Mouse (Mus musculus) lung, adult 2 months (tissue): ENCODE results near the gene Hsd17b14. TPM values are rescaled to one million over a fixed set of nuclear protein-coding genes. Genes with fewer than 3 reads are reported as not detected.
"Not testable (repeated sequence)": the region's sequence is repeated elsewhere in the genome, so short reads cannot be mapped to it uniquely, and the experiment has no call there.

Source experiments
- DNase-seq: peaks from one replicate; pipeline ENCODE4 v3.0.0; 2022
- H3K4me1 ChIP-seq: fragments of 200-500 bp; 2 replicates; pipeline ENCODE4 v1.6.1; 2011; ENCODE audit warnings: low read length; ENCODE audit not compliant: control insufficient read depth, insufficient read depth
- H3K4me3 ChIP-seq: fragments of 200-500 bp; replicated peaks from 2 replicates; pipeline ENCODE3; 2011; ENCODE audit warnings: low read depth, mild to moderate bottlenecking, control low read depth, low read length; ENCODE audit errors: extremely low read depth
- CTCF ChIP-seq: fragments of 200-500 bp; IDR thresholded peaks from 2 replicates; pipeline ENCODE4 v1.5.1; 2011; ENCODE audit warnings: mild to moderate bottlenecking, low read length, control low read depth; ENCODE audit not compliant: insufficient read depth
- POLR2A ChIP-seq: fragments of 200-500 bp; IDR thresholded peaks from 2 replicates; pipeline ENCODE4 v1.6.1; 2011; ENCODE audit warnings: low read depth, mild to moderate bottlenecking, control low read depth, low read length, borderline replicate concordance; ENCODE audit errors: extremely low read depth
- WGBS: fragments of 180-500 bp; shearing (Covaris S2); methylation state at CpG from one replicate; pipeline ENCODE4 v1.1.7; 2018; 5-methylcytosine and 5-hydroxymethylcytosine counted together
- polyA plus RNA-seq: library from polyadenylated mRNA; depleted of rRNA; stranded (reverse); fragments of >200 nt; gene quantifications from 2 replicates; pipeline ENCODE4 v1.2.3, GENCODE M21; 2012

The Hsd17b14 gene
- polyA plus RNA-seq, 1 experiment: 3.0 TPM

- Histone ChIP-seq H3K4me1 (peaks cover 18% of the 10 kb centered on the region), H3K4me3 (peak overlapping the region; percentile 94)
- 18% methylated on average over 7 of the region's 7 CpGs for WGBS
- no peak for DNase-seq
- TF ChIP-seq CTCF (no peak), POLR2A (no peak)
Observed at GRCm38 (mm10) chr7:45526474-45527120, 28.1 kb upstream of the Hsd17b14 start.

DNA sequence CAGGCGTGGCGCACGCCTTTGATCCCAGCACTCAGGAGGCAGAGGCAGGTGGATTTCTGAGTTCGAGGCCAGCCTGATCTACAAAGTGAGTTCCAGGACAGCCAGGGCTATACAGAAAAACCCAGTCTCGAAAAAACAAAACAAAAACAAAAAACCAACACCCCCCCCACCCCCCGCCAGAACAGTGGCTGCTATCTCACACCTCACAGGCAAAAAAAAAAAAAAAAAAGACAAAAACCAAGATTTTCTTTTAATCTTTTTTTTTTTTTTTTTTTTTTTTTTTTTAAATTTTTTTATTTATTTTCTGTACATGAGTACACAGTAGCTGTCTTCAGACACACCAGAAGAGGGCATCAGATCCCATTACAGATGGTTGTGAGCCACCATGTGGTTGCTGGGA lies 27.5 kb upstream of the Hsd17b14 start:
- H3K4me3 ChIP-seq, DNase-seq: not testable (repeated sequence)
- 92% methylated on average over 6 of the region's 6 CpGs for WGBS
- peaks cover 15% of the 10 kb centered on the region for H3K4me1 ChIP-seq

DNA sequence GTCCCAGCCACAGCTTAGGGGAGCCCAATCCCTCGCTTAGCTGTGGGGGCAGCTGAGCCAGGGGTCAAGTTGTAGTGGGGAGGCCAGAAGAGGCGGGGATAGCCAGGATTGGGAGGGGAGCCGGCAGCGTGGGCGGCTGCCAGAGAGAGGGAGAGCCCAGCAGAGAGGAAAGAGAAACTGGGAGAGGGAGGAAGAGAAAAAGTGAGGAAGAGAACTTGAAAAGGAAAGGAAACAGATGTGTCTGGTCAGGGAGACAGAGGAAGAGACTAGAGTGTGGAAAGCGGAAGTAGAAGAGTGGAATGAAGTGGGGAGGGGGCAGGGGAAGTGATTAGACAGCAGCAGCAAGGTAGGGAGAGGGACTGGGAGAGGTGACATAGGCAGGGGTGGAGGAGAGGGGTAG lies 25.2 kb upstream of the Hsd17b14 start:
- no peak for DNase-seq
- peaks cover 6% of the 10 kb centered on the region; the same call in 1 of the 2 replicates for H3K4me1 ChIP-seq
- WGBS: 7% methylated on average over 6 of the region's 6 CpGs
- H3K4me3 ChIP-seq: no peak overlapping the region
- TF ChIP-seq POLR2A (no peak), CTCF (no peak)

GRCm38 (mm10) chr7:45530643-45531042 lies 24.1 kb upstream of the Hsd17b14 start:
- H3K4me1 ChIP-seq: no peaks in the 10 kb centered on the region
- WGBS: 32% methylated on average over 2 of the region's 2 CpGs
- TF ChIP-seq POLR2A (no peak), CTCF (no peak)
- no peak for DNase-seq
- no peak overlapping the region for H3K4me3 ChIP-seq

DNA sequence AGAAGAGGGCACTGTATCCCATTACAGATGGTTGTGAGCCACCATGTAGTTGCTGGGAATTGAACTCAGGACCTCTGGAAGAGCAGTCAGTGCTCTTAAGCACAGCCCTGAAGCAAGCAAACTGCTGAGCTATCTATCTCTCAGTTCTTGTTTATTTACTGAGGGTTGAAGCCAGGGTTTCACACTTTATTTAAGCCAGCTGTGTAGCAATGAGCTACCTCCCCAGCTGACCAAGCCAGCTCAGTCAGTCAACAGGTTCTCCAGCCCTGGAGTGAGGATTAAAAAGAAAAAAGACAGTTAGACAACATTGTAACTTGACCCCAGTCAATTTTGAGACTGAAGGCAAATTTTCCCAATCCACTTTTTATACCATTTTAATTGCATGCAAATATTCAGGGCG lies 19.0 kb upstream of the Hsd17b14 start:
- H3K4me1 ChIP-seq: 0 out of 2 replicates have a peak, but pooled peaks cover 3% of the 10 kb centered on the region
- no peak for DNase-seq
- TF ChIP-seq POLR2A (no peak), CTCF (no peak)
- WGBS: 79% methylated on average over 1 of the region's 1 CpGs
- H3K4me3 ChIP-seq: no peak overlapping the region

GRCm38 (mm10) chr7:45537602-45538001 lies 17.1 kb upstream of the Hsd17b14 start:
- 84% methylated on average over 10 of the region's 10 CpGs for WGBS
- TF ChIP-seq CTCF (no peak), POLR2A (no peak)
- no peak for DNase-seq
- 0 out of 2 replicates have a peak, but pooled peaks cover 3% of the 10 kb centered on the region for H3K4me1 ChIP-seq
- H3K4me3 ChIP-seq: no peak overlapping the region

- Histone ChIP-seq H3K4me3 (peak overlapping the region; percentile 79), H3K4me1 (0 out of 2 replicates have a peak, but pooled peaks cover 3% of the 10 kb centered on the region)
- 6% methylated on average over 28 of the region's 29 CpGs for WGBS
- DNase-seq: peak; percentile 53
- TF ChIP-seq CTCF: no peak
- TF ChIP-seq POLR2A: no peak
Observed at GRCm38 (mm10) chr7:45538163-45539041, 16.3 kb upstream of the Hsd17b14 start.

GRCm38 (mm10) chr7:45539095-45539494 lies 15.6 kb upstream of the Hsd17b14 start:
- DNase-seq: no peak
- 88% methylated on average over 3 of the region's 3 CpGs for WGBS
- H3K4me1 ChIP-seq: 0 out of 2 replicates have a peak, but pooled peaks cover 3% of the 10 kb centered on the region
- no peak overlapping the region for H3K4me3 ChIP-seq
- TF ChIP-seq POLR2A: no peak
- no peak for TF ChIP-seq CTCF

GRCm38 (mm10) chr7:45540213-45540612 lies 14.5 kb upstream of the Hsd17b14 start:
- Histone ChIP-seq H3K4me3 (no peak overlapping the region), H3K4me1 (0 out of 2 replicates have a peak, but pooled peaks cover 3% of the 10 kb centered on the region)
- 65% methylated on average over 2 of the region's 2 CpGs for WGBS
- no peak for DNase-seq
- TF ChIP-seq POLR2A (no peak), CTCF (no peak)
